Mouse (Mus musculus): ENCODE results near the gene Polr2c.
A peak's percentile ranks its signal among the peaks of the same experiment; 100 is the strongest.

Gene Polr2c

GRCm38 (mm10) chr8:94888383-94889036, 31.3 kb downstream of the Polr2c start:
- DNase-seq: no peak

GRCm38 (mm10) chr8:94892917-94893316, 35.7 kb downstream of the Polr2c start:
- no peak for DNase-seq

- no peak for DNase-seq
These were observed 42.0 kb downstream of the Polr2c start for GRCm38 (mm10) chr8:94899262-94899661.

GRCm38 (mm10) chr8:94900617-94901016, 43.4 kb downstream of the Polr2c start:
- DNase-seq: no peak

GRCm38 (mm10) chr8:94901031-94901430, 43.8 kb downstream of the Polr2c start:
- DNase-seq: no peak

GRCm38 (mm10) chr8:94903709-94904108, 46.5 kb downstream of the Polr2c start:
- DNase-seq: no peak

- no peak for DNase-seq
These were observed 47.4 kb downstream of the Polr2c start for GRCm38 (mm10) chr8:94904450-94905175.

GRCm38 (mm10) chr8:94907591-94908300, 50.5 kb downstream of the Polr2c start:
- no peak for DNase-seq

- DNase-seq: peak; percentile 85
These were observed 51.6 kb downstream of the Polr2c start for GRCm38 (mm10) chr8:94908847-94909246.

- DNase-seq: peak; percentile 21 to 29
These were observed 55.9 kb downstream of the Polr2c start for GRCm38 (mm10) chr8:94913061-94913660.

GRCm38 (mm10) chr8:94914256-94914655, 57.0 kb downstream of the Polr2c start:
- no peak for DNase-seq

GRCm38 (mm10) chr8:94914701-94915101, 57.5 kb downstream of the Polr2c start:
- no peak for DNase-seq

GRCm38 (mm10) chr8:94916311-94916959, 59.2 kb downstream of the Polr2c start:
- DNase-seq: no peak

GRCm38 (mm10) chr8:94916960-94917324, 59.7 kb downstream of the Polr2c start:
- no peak for DNase-seq

GRCm38 (mm10) chr8:94917352-94917751, 60.1 kb downstream of the Polr2c start:
- peak; percentile 86 to 88 for DNase-seq

- DNase-seq: no peak
These were observed 60.7 kb downstream of the Polr2c start, which contains the start of gene Ccdc102a for GRCm38 (mm10) chr8:94917851-94918495. Gene Ccdc102a (minus strand): TSS chr8:94918098.

- no peak for DNase-seq
These were observed 62.0 kb downstream of the Polr2c start for GRCm38 (mm10) chr8:94919256-94919655.

- DNase-seq: no peak
These were observed 64.9 kb downstream of the Polr2c start for GRCm38 (mm10) chr8:94922176-94922575.

GRCm38 (mm10) chr8:94922602-94923001, 65.4 kb downstream of the Polr2c start:
- DNase-seq: no peak

All from B cell, adult 2 months (primary cell).